Mouse (Mus musculus): ENCODE measurements at regions not wholly inside any gene's neighbourhood (a gene's known extent, or its start where the extent isn't known, plus 50 kb on each side); places are given as distances from the start of the nearest gene placed in this dataset.

DNA sequence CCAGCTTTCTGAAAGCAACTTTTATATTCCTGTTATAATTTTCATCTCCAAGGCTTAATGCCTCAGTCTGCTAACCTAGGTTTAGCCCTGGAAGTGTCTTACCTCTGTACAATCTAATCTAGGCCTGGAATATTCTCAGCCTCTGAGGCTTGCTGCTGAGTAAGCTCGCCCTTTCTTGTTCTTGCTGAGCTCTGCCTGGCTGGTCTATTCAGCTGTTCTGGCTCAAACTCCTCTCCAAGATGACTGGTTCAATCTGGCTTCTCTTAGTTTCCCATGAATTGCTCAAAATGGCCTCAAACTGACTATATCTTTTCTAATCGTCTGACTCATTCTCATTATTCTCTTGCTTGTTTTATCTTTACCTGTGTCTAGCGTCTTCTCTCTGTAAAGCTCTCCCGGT, 122.6 kb upstream of the Hs6st1 start:
- Histone ChIP-seq H3K9ac (ENCODE audit: low read depth, low read length) (no peak overlapping the region), H3K27ac (no peak overlapping the region), H3K4me3 (no peak overlapping the region), H3K79me2 (replicated peaks; ENCODE audit: control insufficient read depth, insufficient read depth, low read length) (no peaks in the 10 kb centered on the region), H3K36me3 (ENCODE audit: control insufficient read depth, insufficient read depth, low read length) (no peaks in the 10 kb centered on the region), H3K4me1 (ENCODE audit: control insufficient read depth, insufficient read depth, low read length) (peaks cover 2% of the 10 kb centered on the region; the same call in 1 of the 2 replicates), H3K27me3 (ENCODE audit: control insufficient read depth, insufficient read depth, low read length) (no peaks in the 10 kb centered on the region)
- DNase-seq = no peak
- intact Hi-C loops (cut with DNase I) = no loop called here
- TF ChIP-seq CTCF (IDR thresholded peaks at IDR 0.05) = no peak
- TF ChIP-seq POLR2A (IDR thresholded peaks at IDR 0.05; ENCODE audit: insufficient read depth, low read depth, low read length) = no peak
- no peak for TF ChIP-seq EP300 (IDR thresholded peaks at IDR 0.05; ENCODE audit: insufficient read depth, low read depth, low read length)
- 75% methylated on average over 4 of the region's 4 CpGs for WGBS

DNA sequence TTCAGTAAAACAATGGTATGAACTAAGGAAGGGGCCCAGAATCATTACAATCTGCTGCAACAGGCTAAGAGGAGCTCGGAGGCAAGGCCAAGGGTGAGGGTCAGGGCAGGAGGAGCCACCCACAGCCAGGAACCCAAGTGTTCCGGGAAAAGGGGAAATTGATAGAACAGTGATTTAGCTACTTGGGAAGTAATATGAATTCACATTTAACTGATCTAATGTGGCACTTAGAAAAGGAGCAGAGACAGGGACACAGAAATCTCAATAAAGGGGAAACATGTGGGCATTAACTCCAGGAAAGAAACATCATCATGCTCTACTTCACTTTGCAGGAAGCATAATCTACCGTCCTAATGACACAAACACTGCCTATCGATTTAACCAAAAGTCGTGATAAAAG, 120.1 kb upstream of the Hs6st1 start:
- Histone ChIP-seq H3K4me3 (no peak overlapping the region), H3K27ac (no peak overlapping the region), H3K9ac (ENCODE audit: low read depth, low read length) (no peak overlapping the region), H3K36me3 (ENCODE audit: control insufficient read depth, insufficient read depth, low read length) (no peaks in the 10 kb centered on the region), H3K4me1 (ENCODE audit: control insufficient read depth, insufficient read depth, low read length) (no peaks in the 10 kb centered on the region), H3K79me2 (replicated peaks; ENCODE audit: control insufficient read depth, insufficient read depth, low read length) (no peaks in the 10 kb centered on the region), H3K27me3 (ENCODE audit: control insufficient read depth, insufficient read depth, low read length) (no peaks in the 10 kb centered on the region)
- DNase-seq = no peak
- 49% methylated on average over 5 of the region's 5 CpGs for WGBS
- TF ChIP-seq POLR2A (IDR thresholded peaks at IDR 0.05; ENCODE audit: insufficient read depth, low read depth, low read length) (no peak), CTCF (IDR thresholded peaks at IDR 0.05) (no peak), EP300 (IDR thresholded peaks at IDR 0.05; ENCODE audit: insufficient read depth, low read depth, low read length) (no peak)
- intact Hi-C loops (cut with DNase I) = no loop called here

DNA sequence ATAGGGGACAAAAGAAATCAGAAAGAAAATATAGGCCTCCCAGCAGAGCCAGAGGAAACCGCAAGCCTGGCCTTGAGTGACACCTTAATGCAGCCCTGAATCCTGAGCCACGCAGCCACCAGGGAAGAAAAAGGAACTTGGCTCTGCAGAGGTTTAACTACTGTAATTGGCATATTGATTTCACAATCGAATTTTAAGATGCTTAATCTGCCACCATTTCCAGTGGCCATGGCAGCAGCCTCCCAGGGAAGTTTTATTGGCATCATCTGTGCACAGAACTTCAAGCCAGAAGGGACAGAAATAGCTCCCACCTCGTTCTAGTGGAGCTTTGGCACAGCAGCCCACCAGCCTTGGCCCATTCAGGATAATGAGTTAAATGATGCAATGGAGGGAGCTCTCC, 117.1 kb upstream of the Hs6st1 start:
- TF ChIP-seq CTCF (IDR thresholded peaks at IDR 0.05) (no peak), POLR2A (IDR thresholded peaks at IDR 0.05; ENCODE audit: insufficient read depth, low read depth, low read length) (no peak), EP300 (IDR thresholded peaks at IDR 0.05; ENCODE audit: insufficient read depth, low read depth, low read length) (no peak)
- 58% methylated on average over 4 of the region's 4 CpGs for WGBS
- no peak overlapping the region for H3K9ac ChIP-seq (ENCODE audit: low read depth, low read length)
- no peak overlapping the region for H3K27ac ChIP-seq
- H3K27me3 ChIP-seq (ENCODE audit: control insufficient read depth, insufficient read depth, low read length) = no peaks in the 10 kb centered on the region
- H3K79me2 ChIP-seq (replicated peaks; ENCODE audit: control insufficient read depth, insufficient read depth, low read length) = no peaks in the 10 kb centered on the region
- H3K4me1 ChIP-seq (ENCODE audit: control insufficient read depth, insufficient read depth, low read length) = no peaks in the 10 kb centered on the region
- intact Hi-C loops (cut with DNase I) = no loop called here
- peak in 1 of 2 experiments; percentile 9 for DNase-seq
- H3K36me3 ChIP-seq (ENCODE audit: control insufficient read depth, insufficient read depth, low read length) = no peaks in the 10 kb centered on the region
- no peak overlapping the region for H3K4me3 ChIP-seq

DNA sequence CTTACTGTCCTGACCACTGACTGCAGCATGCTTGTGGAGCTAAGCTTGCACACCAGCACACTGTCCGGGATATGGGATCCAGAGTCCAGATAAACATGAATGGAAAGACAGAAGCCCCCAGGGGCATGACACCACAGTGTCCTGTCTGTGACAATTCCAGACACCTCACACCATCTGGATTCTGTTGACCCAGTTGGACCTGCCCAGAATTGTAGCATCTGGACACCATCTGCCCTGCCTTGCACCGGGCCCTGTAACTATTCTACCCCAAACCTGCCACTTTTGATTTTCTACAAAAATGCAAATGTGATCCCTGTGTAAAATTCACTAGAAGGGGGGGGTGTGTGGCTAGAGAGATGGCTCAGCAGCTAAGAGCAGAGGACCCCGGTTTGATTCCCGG, 114.5 kb upstream of the Hs6st1 start:
- H3K27me3 ChIP-seq (ENCODE audit: control insufficient read depth, insufficient read depth, low read length) = no peaks in the 10 kb centered on the region
- no peak overlapping the region for H3K4me3 ChIP-seq
- WGBS = 83% methylated on average over 4 of the region's 4 CpGs
- no peaks in the 10 kb centered on the region for H3K36me3 ChIP-seq (ENCODE audit: control insufficient read depth, insufficient read depth, low read length)
- H3K4me1 ChIP-seq (ENCODE audit: control insufficient read depth, insufficient read depth, low read length) = no peaks in the 10 kb centered on the region
- no peak for TF ChIP-seq CTCF (IDR thresholded peaks at IDR 0.05)
- no peak for TF ChIP-seq POLR2A (IDR thresholded peaks at IDR 0.05; ENCODE audit: insufficient read depth, low read depth, low read length)
- no peak for TF ChIP-seq EP300 (IDR thresholded peaks at IDR 0.05; ENCODE audit: insufficient read depth, low read depth, low read length)
- DNase-seq = no peak
- H3K79me2 ChIP-seq (replicated peaks; ENCODE audit: control insufficient read depth, insufficient read depth, low read length) = no peaks in the 10 kb centered on the region
- H3K9ac ChIP-seq (ENCODE audit: low read depth, low read length) = no peak overlapping the region
- intact Hi-C loops (cut with DNase I) = no loop called here
- no peak overlapping the region for H3K27ac ChIP-seq

DNA sequence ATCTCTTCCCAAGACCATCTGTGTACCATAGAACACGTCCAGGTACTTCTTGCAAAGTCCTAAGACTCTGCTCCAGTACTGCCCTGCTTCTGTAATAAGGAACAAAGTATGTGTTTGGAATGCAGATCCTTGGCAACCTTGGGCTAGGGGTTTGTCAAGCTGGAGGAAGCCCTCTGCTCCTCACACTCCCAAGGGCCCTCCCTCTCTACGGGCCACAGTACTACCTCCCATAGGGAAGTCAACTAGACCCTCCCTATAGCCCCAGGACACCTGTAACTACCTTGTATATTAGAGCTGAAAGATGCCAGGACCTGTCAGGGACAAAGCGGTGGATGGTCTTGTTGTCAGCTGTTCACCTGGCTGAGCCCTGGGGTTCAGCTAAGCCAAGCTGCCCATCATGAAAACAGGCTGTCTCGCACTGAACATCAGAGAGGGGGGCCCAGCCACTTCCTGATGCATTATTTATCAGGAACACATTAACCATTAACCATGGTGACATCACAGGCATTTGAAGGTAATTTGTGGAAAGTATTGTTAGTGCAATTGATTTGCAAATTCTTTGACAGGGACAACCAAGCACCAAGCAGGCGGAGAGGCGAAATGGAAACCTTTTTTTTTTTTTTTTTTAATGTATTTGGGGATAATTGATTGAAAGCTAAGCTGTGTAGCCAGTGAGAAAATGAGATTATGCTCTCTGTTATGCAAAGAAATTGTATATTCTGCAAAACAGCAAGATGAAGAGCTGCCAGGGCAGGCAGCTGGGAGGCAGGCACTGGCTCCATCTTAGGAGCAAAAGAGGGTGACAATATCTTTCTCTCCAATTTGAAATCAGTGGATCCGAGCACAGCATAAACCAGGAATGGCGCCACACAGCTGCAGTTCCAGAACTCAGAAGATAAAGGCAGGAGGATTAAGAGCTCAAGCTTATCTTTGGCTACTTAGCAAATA, 110.5 kb upstream of the Hs6st1 start:
- Histone ChIP-seq H3K27me3 (ENCODE audit: control insufficient read depth, insufficient read depth, low read length) (no peaks in the 10 kb centered on the region), H3K4me3 (no peak overlapping the region), H3K79me2 (replicated peaks; ENCODE audit: control insufficient read depth, insufficient read depth, low read length) (no peaks in the 10 kb centered on the region), H3K4me1 (ENCODE audit: control insufficient read depth, insufficient read depth, low read length) (no peaks in the 10 kb centered on the region), H3K36me3 (ENCODE audit: control insufficient read depth, insufficient read depth, low read length) (no peaks in the 10 kb centered on the region), H3K9ac (ENCODE audit: low read depth, low read length) (no peak overlapping the region), H3K27ac (no peak overlapping the region)
- no peak for DNase-seq
- intact Hi-C loops (cut with DNase I) = no loop called here
- no peak for TF ChIP-seq POLR2A (IDR thresholded peaks at IDR 0.05; ENCODE audit: insufficient read depth, low read depth, low read length)
- TF ChIP-seq EP300 (IDR thresholded peaks at IDR 0.05; ENCODE audit: insufficient read depth, low read depth, low read length) = no peak
- TF ChIP-seq CTCF (IDR thresholded peaks at IDR 0.05) = no peak
- 82% methylated on average over 8 of the region's 8 CpGs for WGBS

DNA sequence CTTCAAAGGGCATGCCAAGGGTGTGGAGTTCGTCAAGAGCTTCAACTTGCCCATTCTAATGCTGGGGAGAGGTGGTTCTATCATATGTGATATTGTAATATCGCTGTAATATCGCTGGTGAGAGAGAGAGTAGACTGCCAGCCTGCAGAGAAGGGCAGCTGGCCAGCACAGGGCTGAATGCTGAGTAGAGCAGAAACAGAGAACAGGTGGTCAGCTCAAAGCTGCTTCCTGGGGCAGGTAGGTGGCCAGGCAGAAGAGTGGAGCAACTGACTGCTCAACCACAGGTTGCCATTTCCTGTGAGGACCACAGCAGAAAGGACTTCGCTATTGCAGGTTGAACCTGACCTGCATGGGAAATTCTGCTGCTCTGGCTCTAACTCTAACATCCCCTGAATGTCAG, 108.5 kb upstream of the Hs6st1 start:
- no peak for DNase-seq
- TF ChIP-seq POLR2A (IDR thresholded peaks at IDR 0.05; ENCODE audit: insufficient read depth, low read depth, low read length) = no peak
- no peak for TF ChIP-seq CTCF (IDR thresholded peaks at IDR 0.05)
- no peak for TF ChIP-seq EP300 (IDR thresholded peaks at IDR 0.05; ENCODE audit: insufficient read depth, low read depth, low read length)
- no peaks in the 10 kb centered on the region for H3K79me2 ChIP-seq (replicated peaks; ENCODE audit: control insufficient read depth, insufficient read depth, low read length)
- H3K4me3 ChIP-seq = no peak overlapping the region
- 78% methylated on average over 4 of the region's 4 CpGs for WGBS
- no peak overlapping the region for H3K9ac ChIP-seq (ENCODE audit: low read depth, low read length)
- H3K27me3 ChIP-seq (ENCODE audit: control insufficient read depth, insufficient read depth, low read length) = no peaks in the 10 kb centered on the region
- intact Hi-C loops (cut with DNase I) = no loop called here
- H3K27ac ChIP-seq = no peak overlapping the region
- H3K36me3 ChIP-seq (ENCODE audit: control insufficient read depth, insufficient read depth, low read length) = no peaks in the 10 kb centered on the region
- H3K4me1 ChIP-seq (ENCODE audit: control insufficient read depth, insufficient read depth, low read length) = no peaks in the 10 kb centered on the region

All from heart, adult 2 months (tissue).